Mouse (Mus musculus): ENCODE results near the gene Vsnl1. TPM values are rescaled to one million over a fixed set of nuclear protein-coding genes. Genes with fewer than 3 reads are reported as not detected.
A peak's percentile ranks its signal among the peaks of the same experiment; 100 is the strongest.

Vsnl1 gene
- polyA plus RNA-seq, 1 experiment from 2014 or later, result 0.05 TPM

DNA sequence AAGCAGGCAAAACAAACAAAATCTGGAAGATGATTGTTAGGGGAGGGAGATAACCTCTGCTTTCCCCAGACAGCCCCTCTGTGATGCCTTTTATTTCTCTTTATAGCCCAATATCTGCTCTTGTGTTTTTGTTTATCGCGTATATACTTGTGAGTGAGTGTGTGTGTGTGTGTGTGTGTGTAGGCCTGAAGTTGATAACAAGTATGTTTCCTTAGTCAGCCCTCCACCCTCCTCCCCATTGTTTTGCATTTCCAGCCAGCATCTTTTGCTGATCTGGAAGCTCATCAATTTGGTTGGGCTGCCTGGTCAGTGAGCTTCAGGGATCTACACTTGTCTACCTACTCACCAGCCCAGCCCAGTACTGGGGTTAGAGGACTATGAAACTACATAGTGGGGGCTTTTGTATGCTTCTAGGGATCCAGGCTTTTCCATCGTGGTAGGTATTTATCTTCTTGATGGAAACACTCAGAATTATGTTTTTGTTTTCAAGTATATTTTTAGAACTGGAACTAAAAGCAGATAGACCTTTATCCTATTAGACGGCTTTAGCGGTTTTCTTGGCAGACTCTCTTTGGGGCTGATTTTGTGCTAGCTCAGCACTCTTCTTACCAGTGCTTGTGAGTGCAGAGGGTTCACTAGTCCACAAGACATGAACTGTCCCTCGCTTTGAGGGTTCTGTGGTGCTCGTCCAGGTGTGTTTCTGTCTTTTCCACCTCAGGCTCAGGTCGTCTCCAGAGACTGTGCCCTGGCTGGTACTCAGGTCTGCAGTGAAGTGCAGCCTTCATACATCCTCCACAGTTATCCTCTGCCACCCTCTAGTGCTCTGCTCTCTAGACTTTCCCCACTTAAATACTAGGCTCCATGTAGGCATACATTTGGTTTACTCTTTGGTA is 129.4 kb downstream of the Vsnl1 start:
- 85% methylated on average over 8 of the region's 8 CpGs for WGBS

DNA sequence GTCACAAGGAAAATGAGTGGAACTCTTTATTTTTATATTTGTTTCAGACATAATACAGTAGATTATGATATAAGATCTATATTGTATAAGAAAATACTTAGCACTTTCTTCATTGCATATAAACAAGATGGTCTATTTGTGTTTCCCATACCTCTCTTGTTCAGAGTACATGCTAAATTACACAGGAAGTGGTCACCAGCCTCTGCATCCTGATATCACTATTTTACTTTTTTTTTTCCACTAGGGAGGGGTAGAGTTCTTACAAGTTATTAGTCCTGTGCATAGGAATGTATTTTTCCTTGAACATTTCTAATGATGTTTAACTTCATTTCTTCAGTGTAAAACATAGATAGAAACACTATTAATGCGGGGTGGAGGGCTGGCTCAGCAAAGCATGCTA is 135.6 kb downstream of the Vsnl1 start:
- no peak overlapping the region for H3K9ac ChIP-seq (ENCODE audit: low read depth, low read length)
- no peak for TF ChIP-seq CTCF (IDR thresholded peaks at IDR 0.05; ENCODE audit: low read depth)

More for the DNA sequence above, 129.4 kb downstream of the Vsnl1 start:
- Histone ChIP-seq H3K36me3 (ENCODE audit: insufficient read depth, low read length) (peaks cover 33% of the 10 kb centered on the region; the same call in 1 of the 2 replicates), H3K9ac (ENCODE audit: low read depth, low read length) (no peak overlapping the region), H3K27me3 (ENCODE audit: insufficient read depth, low read length) (no peaks in the 10 kb centered on the region), H3K4me3 (replicated peaks; ENCODE audit: low read depth, low read length) (no peak overlapping the region), H3K9me3 (replicated peaks; ENCODE audit: low read length) (no peaks in the 10 kb centered on the region), H3K4me1 (replicated peaks; ENCODE audit: insufficient read depth, low read length) (no peaks in the 10 kb centered on the region), H3K4me2 (ENCODE audit: low read length) (no peak overlapping the region), H3K27ac (no peak overlapping the region)
- TF ChIP-seq CTCF (IDR thresholded peaks at IDR 0.05; ENCODE audit: low read depth), result no peak
- DNase-seq (ENCODE audit: low spot score) (no peak), ATAC-seq (replicated peaks; ENCODE audit: low FRiP score, low read depth) (no peak)

DNA sequence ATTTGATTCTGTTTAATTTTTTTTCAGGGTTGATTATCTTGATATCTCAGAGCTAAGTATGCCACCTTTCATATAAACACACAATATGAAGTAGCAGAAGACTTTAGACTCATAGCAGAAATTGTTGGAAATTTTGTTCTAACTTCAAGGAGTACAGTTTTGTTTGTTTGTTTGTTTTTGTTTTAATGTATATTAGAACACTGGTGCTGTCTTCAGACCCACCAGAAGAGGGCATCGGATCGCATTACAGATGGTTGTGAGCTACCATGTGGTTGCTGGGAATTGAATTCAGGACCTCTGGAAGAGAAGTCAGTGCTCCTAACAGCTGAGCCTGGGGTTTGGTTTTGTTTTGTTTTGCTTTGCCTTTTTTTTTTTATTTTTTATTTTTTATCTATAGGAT is 150.0 kb downstream of the Vsnl1 start:
- H3K27ac ChIP-seq, result no peak overlapping the region
- H3K9ac ChIP-seq (ENCODE audit: low read depth, low read length), result no peak overlapping the region
- TF ChIP-seq CTCF (IDR thresholded peaks at IDR 0.05; ENCODE audit: low read depth), result peak; percentile 32
- peaks cover 35% of the 10 kb centered on the region for H3K36me3 ChIP-seq (ENCODE audit: insufficient read depth, low read length)
- H3K4me1 ChIP-seq (replicated peaks; ENCODE audit: insufficient read depth, low read length), result no peaks in the 10 kb centered on the region
- no peaks in the 10 kb centered on the region for H3K27me3 ChIP-seq (ENCODE audit: insufficient read depth, low read length)
- H3K4me2 ChIP-seq (ENCODE audit: low read length), result no peak overlapping the region
- ATAC-seq (replicated peaks; ENCODE audit: low FRiP score, low read depth), result no peak
- 96% methylated on average over 2 of the region's 2 CpGs for WGBS
- H3K9me3 ChIP-seq (replicated peaks; ENCODE audit: low read length), result no peaks in the 10 kb centered on the region
- H3K4me3 ChIP-seq (replicated peaks; ENCODE audit: low read depth, low read length), result no peak overlapping the region
- no peak for DNase-seq (ENCODE audit: low spot score)

More for the DNA sequence above, 135.6 kb downstream of the Vsnl1 start:
- peaks cover 28% of the 10 kb centered on the region for H3K36me3 ChIP-seq (ENCODE audit: insufficient read depth, low read length)
- no peaks in the 10 kb centered on the region for H3K4me1 ChIP-seq (replicated peaks; ENCODE audit: insufficient read depth, low read length)
- 94% methylated on average over 1 of the region's 1 CpGs for WGBS
- no peak overlapping the region for H3K4me2 ChIP-seq (ENCODE audit: low read length)
- no peaks in the 10 kb centered on the region for H3K27me3 ChIP-seq (ENCODE audit: insufficient read depth, low read length)
- ATAC-seq (replicated peaks; ENCODE audit: low FRiP score, low read depth) (no peak), DNase-seq (ENCODE audit: low spot score) (no peak)
- no peaks in the 10 kb centered on the region for H3K9me3 ChIP-seq (replicated peaks; ENCODE audit: low read length)
- no peak overlapping the region for H3K27ac ChIP-seq
- H3K4me3 ChIP-seq (replicated peaks; ENCODE audit: low read depth, low read length), result no peak overlapping the region

DNA sequence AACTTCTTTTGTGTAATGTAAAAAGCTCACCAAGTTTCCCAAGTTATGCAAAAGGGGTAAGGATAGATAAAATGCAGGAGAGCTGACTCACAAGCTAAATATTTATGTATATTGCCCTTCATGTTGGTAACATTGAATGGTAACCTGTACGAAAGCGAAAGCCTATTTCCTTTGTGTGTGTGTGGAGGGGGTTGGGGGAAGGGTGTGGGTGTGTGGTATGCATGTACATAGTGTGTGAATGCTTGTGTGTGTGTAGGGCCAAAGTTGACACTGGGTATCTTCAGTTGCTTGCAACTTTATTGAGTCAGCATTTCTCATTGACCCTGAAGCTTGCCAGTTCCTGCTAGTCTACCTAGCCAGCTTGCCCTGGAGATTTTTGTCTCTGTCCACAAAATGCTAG is 154.8 kb downstream of the Vsnl1 start:
- Histone ChIP-seq H3K27ac (no peak overlapping the region), H3K4me2 (ENCODE audit: low read length) (no peak overlapping the region), H3K4me1 (replicated peaks; ENCODE audit: insufficient read depth, low read length) (no peaks in the 10 kb centered on the region), H3K4me3 (replicated peaks; ENCODE audit: low read depth, low read length) (no peak overlapping the region), H3K27me3 (ENCODE audit: insufficient read depth, low read length) (no peaks in the 10 kb centered on the region), H3K9ac (ENCODE audit: low read depth, low read length) (no peak overlapping the region), H3K36me3 (ENCODE audit: insufficient read depth, low read length) (peaks cover 42% of the 10 kb centered on the region), H3K9me3 (replicated peaks; ENCODE audit: low read length) (no peaks in the 10 kb centered on the region)
- TF ChIP-seq CTCF (IDR thresholded peaks at IDR 0.05; ENCODE audit: low read depth), result no peak
- DNase-seq (ENCODE audit: low spot score) (no peak), ATAC-seq (replicated peaks; ENCODE audit: low FRiP score, low read depth) (no peak)
- 94% methylated on average over 2 of the region's 2 CpGs for WGBS

- Histone ChIP-seq H3K4me1 (replicated peaks; ENCODE audit: insufficient read depth, low read length) (no peaks in the 10 kb centered on the region), H3K27ac (no peak overlapping the region), H3K4me2 (ENCODE audit: low read length) (no peak overlapping the region), H3K27me3 (ENCODE audit: insufficient read depth, low read length) (no peaks in the 10 kb centered on the region), H3K9ac (ENCODE audit: low read depth, low read length) (no peak overlapping the region), H3K9me3 (replicated peaks; ENCODE audit: low read length) (no peaks in the 10 kb centered on the region), H3K36me3 (ENCODE audit: insufficient read depth, low read length) (peaks cover 33% of the 10 kb centered on the region), H3K4me3 (replicated peaks; ENCODE audit: low read depth, low read length) (no peak overlapping the region)
- DNase-seq (ENCODE audit: low spot score) (no peak), ATAC-seq (replicated peaks; ENCODE audit: low FRiP score, low read depth) (no peak)
- TF ChIP-seq CTCF (IDR thresholded peaks at IDR 0.05; ENCODE audit: low read depth), result no peak
- 90% methylated on average over 3 of the region's 3 CpGs for WGBS
Measured at GRCm38 (mm10) chr12:11279886-11280285, 156.5 kb downstream of the Vsnl1 start.

DNA sequence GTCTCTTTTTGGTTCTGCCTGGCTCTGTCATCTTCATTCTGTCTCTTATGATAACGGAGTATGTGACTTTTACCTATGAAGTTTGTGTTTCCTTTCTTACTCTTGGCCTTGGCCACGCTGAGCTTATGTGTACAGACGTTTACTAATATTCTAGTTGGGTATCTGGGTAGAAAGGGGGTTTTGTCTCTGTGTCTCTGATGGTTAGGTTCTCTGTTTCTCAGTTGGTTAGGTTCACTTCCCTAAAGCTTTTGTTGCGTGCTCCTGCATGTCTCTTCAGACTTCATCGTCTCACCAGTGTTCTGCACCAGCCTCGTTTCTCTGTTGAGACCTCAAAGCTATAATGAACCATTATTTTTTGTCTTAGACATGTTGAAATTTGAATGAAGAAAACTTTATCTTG is 159.2 kb downstream of the Vsnl1 start:
- Histone ChIP-seq H3K36me3 (ENCODE audit: insufficient read depth, low read length) (peaks cover 34% of the 10 kb centered on the region; the same call in 1 of the 2 replicates), H3K27ac (no peak overlapping the region), H3K27me3 (ENCODE audit: insufficient read depth, low read length) (no peaks in the 10 kb centered on the region), H3K9me3 (replicated peaks; ENCODE audit: low read length) (no peaks in the 10 kb centered on the region), H3K4me3 (replicated peaks; ENCODE audit: low read depth, low read length) (no peak overlapping the region), H3K4me1 (replicated peaks; ENCODE audit: insufficient read depth, low read length) (no peaks in the 10 kb centered on the region), H3K4me2 (ENCODE audit: low read length) (no peak overlapping the region), H3K9ac (ENCODE audit: low read depth, low read length) (no peak overlapping the region)
- 90% methylated on average over 6 of the region's 6 CpGs for WGBS
- TF ChIP-seq CTCF (IDR thresholded peaks at IDR 0.05; ENCODE audit: low read depth), result no peak
- DNase-seq (ENCODE audit: low spot score) (no peak), ATAC-seq (replicated peaks; ENCODE audit: low FRiP score, low read depth) (no peak)
